Comparison of ENCODE assay signal across 8 mouse cellular contexts in genomic region chr2:166305044-166306002, GRCm38 (mm10).
A peak's percentile ranks its signal among the peaks of the same experiment; 100 is the strongest.
DNase-seq lines count a peak whose midpoint lies in the region; ATAC-seq lines count a peak whose summit lies in the region.

No protein-coding gene starts in this region.

- H3K9ac ChIP-seq in kidney, embryonic 15.5 days: no peak overlapping the region

- ATAC-seq in activated CD4-positive, CD25-positive, alpha-beta regulatory T cell, adult 4 months: no peak
- ATAC-seq in kidney, embryonic 15.5 days (replicated peaks; ENCODE audit: low FRiP score): no peak

- no peaks in the 10 kb centered on the region for H3K27me3 ChIP-seq in kidney, embryonic 15.5 days

- peaks cover 17% of the 10 kb centered on the region for H3K4me1 ChIP-seq in kidney, embryonic 15.5 days

- H3K4me2 ChIP-seq in kidney, embryonic 15.5 days: no peak overlapping the region

- H3K4me3 ChIP-seq in kidney, embryonic 15.5 days (replicated peaks): no peak overlapping the region

- peak; percentile 37 for DNase-seq in embryo, embryonic 10.5 days (ENCODE audit: low spot score)
- no peak for DNase-seq in embryo, embryonic 9.5 days (ENCODE audit: extremely low spot score)
- peak; percentile 19 for DNase-seq in retina, postnatal 1 day
- no peak for DNase-seq in retina, embryonic 14.5 days (ENCODE audit: low spot score)
- DNase-seq in lung, postnatal 36 days: peak; percentile 20
- no peak for DNase-seq in gastrocnemius, postnatal 36 days

- H3K9me3 ChIP-seq in kidney, embryonic 15.5 days (replicated peaks): no peaks in the 10 kb centered on the region

- intact Hi-C loops in gastrocnemius, postnatal 36 days (cut with DNase I): no loop called here

- no peaks in the 10 kb centered on the region for H3K36me3 ChIP-seq in kidney, embryonic 15.5 days

- H3K27ac ChIP-seq in kidney, embryonic 15.5 days: no peak overlapping the region

- 73% methylated on average over 30 of the region's 30 CpGs for WGBS in kidney, embryonic 15.5 days

Comparison
In these comparisons a context has a peak if more than half of its experiments do, and no peak if none do; other contexts are left out.
1. DNase-seq: peak in embryo, embryonic 10.5 days (single experiment), retina, postnatal 1 day (single experiment) and lung, postnatal 36 days (single experiment); none in embryo, embryonic 9.5 days (single experiment), retina, embryonic 14.5 days (single experiment) and gastrocnemius, postnatal 36 days (0 of 2).